Mouse (Mus musculus) CH12.LX (cell line): Measurements from ENCODE around the gene Ror1.

Experiments
- CHD1 ChIP-seq: IDR thresholded peaks from 2 replicates; pipeline ENCODE4 v1.6.1; 2012; ENCODE audit warnings: low read depth, low read length, improper control_type of control experiment, inconsistent platforms
- CTCF ChIP-seq, 2 experiments: IDR thresholded peaks in 1 of 2; conservative IDR thresholded peaks in 1 of 2; 2 replicates each; pipeline ENCODE4 v1.5.1; 2011 to 2012; ENCODE audit warnings: low read depth in 2 of 2, low read length in 2 of 2, improper control_type of control experiment in 1 of 2, inconsistent platforms in 1 of 2, mild to moderate bottlenecking in 1 of 2, moderate library complexity in 1 of 2
- MAZ ChIP-seq: IDR thresholded peaks from 2 replicates; pipeline ENCODE4 v1.6.1; 2012; ENCODE audit warnings: low read depth, mild to moderate bottlenecking, inconsistent platforms, low read length, improper control_type of control experiment, moderate library complexity
- MXI1 ChIP-seq: IDR thresholded peaks from 2 replicates; pipeline ENCODE4 v1.6.1; 2011; ENCODE audit warnings: mild to moderate bottlenecking, low read depth, low read length, improper control_type of control experiment
- POLR2A ChIP-seq: IDR thresholded peaks from 2 replicates; pipeline ENCODE4 v1.6.1; 2011; ENCODE audit warnings: low read depth, mild to moderate bottlenecking, improper control_type of control experiment, low read length
- RCOR1 ChIP-seq: conservative IDR thresholded peaks from 2 replicates; pipeline ENCODE4 v1.6.1; 2012; ENCODE audit warnings: low read depth, mild to moderate bottlenecking, inconsistent platforms, low read length, improper control_type of control experiment
- USF2 ChIP-seq: conservative IDR thresholded peaks from 2 replicates; pipeline ENCODE4 v1.6.1; 2011; ENCODE audit warnings: low read depth, low read length, improper control_type of control experiment
- ZMIZ1 ChIP-seq: IDR thresholded peaks from 2 replicates; pipeline ENCODE4 v1.6.1; 2012; ENCODE audit warnings: low read depth, mild to moderate bottlenecking, inconsistent platforms, low read length, improper control_type of control experiment

- no peak for TF ChIP-seq CTCF (conservative IDR thresholded peaks at IDR 0.05 in 1 of 2, IDR thresholded peaks at IDR 0.05 in 1 of 2; ENCODE audit: low read depth in 2 of 2, low read length in 2 of 2)
- TF ChIP-seq POLR2A, result no peak
- TF ChIP-seq MXI1, result no peak
- TF ChIP-seq MAZ, result no peak
- no peak for TF ChIP-seq CHD1
- TF ChIP-seq RCOR1, result no peak
- no peak for TF ChIP-seq ZMIZ1
- no peak for TF ChIP-seq USF2
Measured at GRCm38 (mm10) chr4:100107593-100107992, 12.0 kb downstream of the Ror1 start.
